Mouse (Mus musculus): ENCODE results near the gene Setd1a.
"Not testable (repeated sequence)": the region's sequence is repeated elsewhere in the genome, so short reads cannot be mapped to it uniquely, and the experiment has no call there.

The Setd1a gene

DNA sequence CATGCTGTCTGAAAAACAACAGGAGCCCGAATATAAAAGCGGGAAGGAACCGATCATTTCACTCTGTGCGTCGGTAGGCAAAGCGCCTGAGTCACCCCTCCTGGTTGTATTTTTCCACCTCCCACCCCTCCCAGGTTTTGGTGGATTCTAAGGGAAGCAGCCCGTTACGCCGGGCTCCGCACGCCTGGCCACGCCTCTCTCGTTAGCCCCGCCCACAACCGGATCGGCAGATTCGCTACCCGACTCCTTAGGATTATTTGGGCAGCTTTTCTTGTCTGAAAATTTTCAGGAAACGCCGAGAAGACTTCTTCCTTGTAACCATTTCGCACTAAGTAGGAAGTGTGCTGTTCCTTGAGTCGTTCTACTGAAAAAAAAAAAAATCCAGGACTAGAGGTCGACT lies at the start of gene Setd1a:
Gene Setd1a (plus strand): TSS at position 245 of the 400 bp plus-strand sequence.
- DNase-seq (ENCODE audit: low read depth, low spot score), result peak; percentile 95

DNA sequence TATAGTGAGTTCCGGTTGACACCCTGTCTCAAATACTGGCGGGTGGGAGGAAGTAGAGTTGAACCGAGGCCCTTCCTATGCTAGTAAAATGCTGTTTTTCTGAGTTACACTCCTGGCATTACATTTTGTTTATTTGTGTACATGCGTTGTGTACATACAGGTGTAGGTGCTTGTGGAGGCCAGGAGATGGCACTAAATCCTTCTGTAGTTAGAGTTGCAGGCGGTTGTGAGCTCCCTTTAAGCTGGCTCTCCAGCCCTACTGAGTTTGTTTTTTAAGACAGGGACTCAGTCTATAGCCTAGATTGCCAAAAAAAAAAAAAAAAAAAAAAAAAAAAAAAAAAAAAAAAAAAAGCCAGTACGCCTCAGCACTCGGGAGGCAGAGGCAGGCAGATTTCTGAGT lies 48.6 kb upstream of the Setd1a start:
- no peak for DNase-seq (ENCODE audit: low read depth, low spot score)

DNA sequence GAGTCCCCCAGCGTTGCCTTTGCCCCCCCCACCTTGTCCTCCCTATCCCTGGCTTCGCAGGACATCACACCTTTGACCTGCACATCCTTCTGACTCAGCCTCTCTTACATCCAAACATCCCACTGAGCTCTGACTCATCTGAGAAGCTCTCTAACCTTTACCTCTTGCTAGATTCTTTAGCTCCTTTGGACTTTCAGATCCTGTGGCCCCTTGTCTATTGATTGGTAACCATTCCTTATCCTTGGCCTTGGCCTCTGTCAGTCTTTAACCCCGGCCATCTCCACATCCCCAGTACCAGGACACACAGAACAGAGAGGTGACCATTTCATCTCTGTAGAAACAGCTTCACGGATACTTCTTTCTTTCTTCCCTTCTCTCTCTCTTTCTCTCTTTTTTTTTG lies 46.3 kb upstream of the Setd1a start:
- no peak for DNase-seq (ENCODE audit: low read depth, low spot score)

DNA sequence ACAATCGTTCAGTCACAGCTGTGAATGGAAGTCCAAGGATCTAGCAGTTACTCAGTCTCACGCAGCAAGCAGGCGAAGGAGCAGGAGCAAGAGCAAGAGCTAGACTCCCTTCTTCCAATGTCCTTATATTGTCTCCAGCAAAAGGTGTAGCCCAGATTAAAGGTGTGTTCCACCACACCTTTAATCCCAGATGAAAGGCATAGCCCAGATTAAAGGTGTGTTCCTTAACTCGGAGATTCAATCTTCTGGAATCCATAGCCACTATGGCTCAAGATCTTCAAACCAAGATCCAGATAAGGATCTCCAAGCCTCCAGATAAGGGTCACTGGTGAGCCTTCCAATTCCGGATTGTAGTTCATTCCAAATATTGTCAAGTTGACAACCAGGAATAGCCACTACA lies 44.4 kb upstream of the Setd1a start, which contains the start of gene Ctf2:
Gene Ctf2 (minus strand): TSS at position 101 of the 400 bp plus-strand sequence.
- not testable (repeated sequence) for DNase-seq (ENCODE audit: low read depth, low spot score)

DNA sequence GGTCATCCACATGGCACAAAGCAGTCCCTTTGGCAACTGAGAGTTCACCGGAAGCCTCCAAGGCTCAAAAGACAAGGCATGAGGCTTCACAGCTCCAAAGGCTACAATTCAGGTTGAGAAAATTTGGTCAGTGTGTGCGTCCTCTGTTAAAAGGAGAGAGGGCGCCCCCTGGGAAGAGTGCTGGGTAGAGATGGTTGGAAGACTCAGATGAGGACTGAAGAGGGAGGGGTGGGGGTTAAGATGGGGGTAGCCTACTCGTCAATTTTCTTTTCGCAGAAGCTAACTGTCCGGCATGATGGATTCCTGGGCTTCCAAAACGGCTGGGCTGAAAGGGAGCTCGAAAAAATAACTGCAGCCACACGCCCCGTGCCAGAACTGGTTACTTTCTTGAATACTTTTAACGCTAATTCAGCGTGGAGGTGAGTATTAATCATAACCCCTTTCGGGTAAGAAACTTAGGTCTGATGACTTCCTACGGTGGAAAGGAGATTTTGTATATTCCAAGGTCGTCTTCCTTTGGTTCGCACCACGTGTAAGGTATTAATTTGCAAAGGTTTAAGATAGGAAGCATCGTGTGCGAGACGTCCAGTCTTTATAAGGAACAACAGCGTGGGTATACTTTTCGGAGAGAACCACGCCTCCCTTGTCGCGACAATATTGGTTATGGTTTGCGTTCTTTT lies 32.0 kb upstream of the Setd1a start, which contains the start of gene Fbxl19:
Gene Fbxl19 (plus strand): TSS at position 178 of the 680 bp plus-strand sequence.
- DNase-seq (ENCODE audit: low read depth, low spot score), result peak; percentile 88

DNA sequence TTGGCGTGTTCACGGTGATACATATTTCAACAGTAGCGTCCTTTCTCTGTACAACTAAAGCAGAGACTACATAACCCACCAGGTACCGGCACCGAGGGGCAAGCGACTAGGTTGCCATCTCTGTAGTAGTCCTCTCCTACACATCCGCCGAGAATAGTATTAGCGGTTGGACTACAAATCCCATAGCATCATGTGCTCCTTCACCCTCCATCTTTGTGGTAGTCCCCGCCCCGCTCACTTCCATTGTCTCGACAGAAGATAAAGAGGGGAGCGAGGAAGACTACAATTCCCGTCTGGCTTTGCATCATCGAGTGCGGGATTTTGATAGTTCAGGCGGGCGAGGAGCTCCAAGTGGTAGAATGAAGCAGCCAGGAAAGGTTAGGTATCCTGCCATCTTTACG lies 31.2 kb upstream of the Setd1a start:
- peak; percentile 100 for DNase-seq (ENCODE audit: low read depth, low spot score)

DNA sequence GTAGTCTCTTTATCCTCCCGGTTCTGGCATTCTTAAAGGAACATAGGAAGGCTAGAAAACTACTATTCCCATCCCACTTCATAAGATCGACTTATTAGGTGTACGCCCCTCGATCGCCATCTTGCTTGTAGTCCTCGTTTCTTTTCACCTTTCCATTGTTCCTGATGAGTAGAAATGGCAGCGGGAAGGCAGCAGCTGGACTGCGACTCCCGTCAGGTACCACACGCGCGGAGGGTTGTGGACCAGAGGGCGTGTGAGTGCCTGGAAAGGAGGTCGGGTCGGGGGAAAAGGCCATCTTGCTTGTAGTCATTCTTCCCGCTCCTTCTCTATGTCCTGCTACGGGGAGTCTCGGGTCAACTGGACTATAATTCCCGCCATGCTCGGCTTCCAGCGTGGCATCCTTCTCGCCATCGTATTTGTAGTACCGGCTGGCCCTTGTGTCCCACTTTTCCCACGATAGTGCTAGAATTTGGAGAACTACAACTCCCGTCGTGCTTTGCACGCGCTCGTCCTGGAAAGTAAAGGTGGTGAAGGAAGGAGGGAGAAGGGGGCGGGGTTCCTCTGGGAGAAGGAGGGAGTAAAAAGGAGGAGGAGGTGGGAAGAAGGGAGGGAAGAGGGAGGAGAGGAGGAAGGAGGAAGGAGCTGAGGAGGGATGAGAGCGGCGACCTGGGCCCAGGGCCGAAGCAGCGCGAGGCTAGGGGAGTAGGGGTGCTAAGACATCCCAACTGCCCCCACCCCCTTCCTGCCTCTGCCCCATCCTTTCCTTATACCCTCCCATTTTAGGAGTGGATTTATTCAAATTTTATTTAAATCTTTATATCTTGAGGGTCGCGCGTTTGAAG lies 30.6 kb upstream of the Setd1a start:
- peak; percentile 100 for DNase-seq (ENCODE audit: low read depth, low spot score)

DNA sequence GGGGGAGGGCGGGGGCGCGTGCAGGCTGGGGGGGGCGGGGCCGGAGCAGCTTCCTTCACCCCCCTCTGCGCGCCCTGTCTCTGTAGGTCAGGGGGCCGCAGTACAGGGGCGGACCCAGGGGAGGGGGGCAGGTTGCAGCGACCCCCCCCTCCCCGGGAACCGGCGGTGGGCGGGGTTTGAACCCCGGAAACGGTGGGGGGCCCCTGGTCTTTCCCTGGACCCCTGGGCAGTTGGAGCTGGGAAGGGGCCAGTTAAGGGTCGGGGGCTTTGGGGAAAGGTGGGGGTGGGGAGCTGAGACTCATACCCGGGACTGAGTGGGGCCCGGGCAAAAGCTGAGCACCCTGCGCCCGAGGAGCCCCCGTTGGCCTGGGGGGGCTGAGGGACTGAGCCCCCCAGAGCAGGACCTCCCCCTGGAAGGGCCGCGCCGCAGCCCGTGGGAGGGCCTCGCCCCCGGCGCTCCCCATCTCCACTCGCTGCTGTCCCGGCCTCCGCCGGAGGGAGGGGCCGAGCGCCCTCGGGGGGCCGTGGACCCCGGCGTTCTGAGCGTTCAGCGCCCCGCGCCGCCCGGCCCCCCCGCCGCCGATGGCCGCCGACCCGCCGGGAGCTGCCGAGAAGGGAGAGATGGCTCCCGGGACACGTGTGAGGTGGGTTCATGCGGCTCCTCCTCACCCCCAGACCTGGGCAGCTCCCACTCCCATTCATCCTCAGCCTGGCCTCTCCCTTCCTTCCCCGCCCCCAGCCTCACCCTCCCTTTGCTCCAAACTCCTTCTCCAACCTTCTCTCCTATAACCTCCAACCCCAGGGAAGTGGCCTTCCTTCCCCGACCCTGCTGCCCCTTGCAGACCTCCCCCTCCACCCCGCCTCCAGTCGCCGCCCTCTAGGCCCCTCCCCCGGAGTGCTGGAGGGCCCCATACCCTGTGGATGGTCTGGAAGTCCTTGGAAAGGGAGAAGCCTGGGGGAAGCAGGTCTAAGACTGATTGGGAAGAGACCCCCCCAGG lies 29.7 kb upstream of the Setd1a start:
- no peak for DNase-seq (ENCODE audit: low read depth, low spot score)

DNA sequence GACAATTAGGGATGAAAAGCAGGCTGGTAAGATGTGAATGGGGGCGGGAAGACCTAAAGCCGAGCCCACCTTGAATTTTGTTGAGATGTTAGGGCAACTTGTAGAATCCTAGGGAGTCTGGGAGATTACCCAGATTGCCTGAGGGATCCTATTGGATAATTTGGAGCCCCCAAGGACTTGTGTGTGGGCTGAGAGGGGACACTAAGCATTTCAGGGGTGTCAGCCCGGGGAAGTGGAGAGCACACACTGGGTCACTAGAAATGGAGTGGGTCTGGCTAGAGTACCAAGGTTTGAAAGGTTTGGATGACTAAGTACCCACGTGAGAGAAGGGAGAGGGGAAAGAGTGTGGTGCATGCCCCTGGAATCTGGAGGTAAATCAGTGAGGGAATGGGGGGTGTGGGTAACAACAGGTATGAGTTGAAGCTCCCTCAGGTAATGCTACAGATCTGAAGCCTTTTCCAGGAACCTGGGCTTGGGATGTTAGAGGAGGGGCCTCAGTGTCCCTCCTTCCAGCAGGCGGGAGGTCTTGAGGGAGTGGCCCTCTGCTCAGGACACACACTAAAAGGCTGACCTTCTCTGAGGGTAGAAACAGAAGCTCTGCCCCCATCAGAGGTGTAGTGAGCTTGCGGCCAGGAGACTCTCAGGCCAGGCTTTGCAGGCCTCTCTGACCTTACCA lies 28.8 kb upstream of the Setd1a start:
- DNase-seq (ENCODE audit: low read depth, low spot score), result no peak

DNA sequence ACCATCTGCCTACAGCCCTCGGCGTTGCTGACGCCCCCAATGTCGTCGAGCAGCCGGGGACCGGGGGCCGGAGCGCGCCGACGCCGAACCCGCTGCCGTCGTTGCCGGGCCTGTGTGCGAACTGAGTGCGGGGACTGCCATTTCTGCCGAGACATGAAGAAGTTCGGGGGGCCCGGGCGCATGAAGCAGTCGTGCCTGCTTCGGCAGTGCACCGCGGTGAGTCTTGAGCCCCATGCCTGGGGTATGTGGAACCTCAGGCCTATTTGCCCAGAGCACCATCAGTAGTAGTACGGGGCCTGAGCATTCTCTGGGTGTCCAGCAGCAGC lies 28.3 kb upstream of the Setd1a start:
- DNase-seq (ENCODE audit: low read depth, low spot score), result no peak

DNA sequence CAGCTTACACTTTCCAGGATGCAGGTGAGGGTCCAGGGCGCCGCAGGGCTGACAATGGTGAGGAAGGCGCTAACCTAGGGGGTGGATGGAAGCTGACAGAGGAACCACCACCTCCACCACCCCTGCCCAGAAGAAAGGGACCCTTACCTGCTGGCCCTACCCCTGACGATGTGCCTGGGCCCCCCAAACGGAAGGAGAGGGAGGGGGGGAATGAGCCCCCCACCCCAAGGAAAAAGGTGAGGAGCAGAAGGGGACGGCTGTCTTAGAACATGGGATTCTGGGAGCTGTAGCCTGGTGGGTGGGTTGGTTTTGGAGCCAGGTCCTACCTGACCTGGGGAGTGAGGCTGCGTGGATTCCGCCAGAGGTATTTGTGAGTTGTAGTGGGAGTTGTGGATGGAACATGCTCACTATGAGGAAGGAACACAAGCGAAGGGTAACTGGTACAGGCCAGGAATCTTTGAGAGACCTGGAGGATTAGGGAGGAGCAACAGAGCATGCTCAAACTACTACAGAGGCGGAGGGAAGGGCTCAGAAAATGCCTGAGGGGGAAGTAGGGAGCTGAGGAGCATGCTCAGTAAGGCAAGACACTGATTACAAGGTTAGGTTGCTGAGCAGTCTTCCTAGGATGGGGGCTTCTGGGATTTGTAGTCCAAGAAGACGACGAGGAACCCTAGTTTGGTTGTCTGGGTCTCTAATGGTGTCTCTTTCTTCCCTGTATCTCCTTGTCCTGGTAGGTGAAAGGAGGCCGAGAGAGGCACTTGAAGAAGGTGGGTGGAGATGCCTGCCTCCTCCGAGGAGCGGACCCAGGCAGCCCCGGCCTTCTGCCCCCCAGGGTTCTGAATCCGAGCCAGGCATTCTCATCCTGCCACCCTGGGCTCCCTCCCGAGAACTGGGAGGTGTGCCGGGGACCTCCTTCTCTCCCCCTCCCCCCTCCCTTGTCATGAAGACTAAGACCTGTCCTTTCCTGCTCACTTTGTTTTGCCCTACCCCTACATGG lies 26.0 kb upstream of the Setd1a start:
- DNase-seq (ENCODE audit: low read depth, low spot score), result peak; percentile 96

DNA sequence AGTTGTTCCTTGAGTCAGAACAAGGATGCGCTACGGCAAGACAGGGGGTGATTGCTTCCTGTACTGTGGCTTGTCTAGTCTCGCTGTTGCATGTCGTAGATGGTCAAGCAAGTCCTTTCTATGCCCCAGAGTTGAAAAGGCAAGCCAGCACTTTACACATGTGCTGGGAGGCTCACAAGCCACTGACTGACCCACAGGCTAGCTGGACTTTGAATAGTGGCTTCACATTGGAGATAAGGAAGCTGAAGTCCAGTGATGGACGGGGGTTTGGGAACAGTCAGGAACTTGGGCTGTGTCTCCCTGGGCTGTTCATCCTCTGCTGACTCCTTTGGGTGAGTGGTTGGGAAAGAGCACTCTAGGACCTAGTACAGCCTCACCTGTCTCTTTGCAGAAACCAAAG lies 24.9 kb upstream of the Setd1a start:
- DNase-seq (ENCODE audit: low read depth, low spot score), result no peak

DNA sequence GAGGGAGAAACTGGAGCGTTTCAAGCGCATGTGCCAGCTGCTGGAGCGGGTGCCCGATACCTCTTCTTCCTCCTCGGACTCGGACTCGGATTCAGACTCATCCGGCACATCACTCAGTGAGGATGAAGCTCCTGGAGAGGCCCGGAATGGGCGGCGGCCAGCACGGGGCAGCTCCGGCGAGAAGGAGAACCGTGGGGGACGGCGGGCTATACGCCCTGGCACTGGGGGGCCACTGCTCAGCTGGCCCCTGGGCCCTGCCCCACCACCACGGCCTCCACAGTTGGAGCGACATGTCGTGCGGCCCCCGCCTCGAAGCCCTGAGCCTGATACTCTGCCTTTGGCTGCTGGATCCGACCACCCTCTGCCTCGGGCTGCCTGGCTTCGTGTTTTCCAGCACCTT lies 24.4 kb upstream of the Setd1a start:
- DNase-seq (ENCODE audit: low read depth, low spot score), result no peak

DNA sequence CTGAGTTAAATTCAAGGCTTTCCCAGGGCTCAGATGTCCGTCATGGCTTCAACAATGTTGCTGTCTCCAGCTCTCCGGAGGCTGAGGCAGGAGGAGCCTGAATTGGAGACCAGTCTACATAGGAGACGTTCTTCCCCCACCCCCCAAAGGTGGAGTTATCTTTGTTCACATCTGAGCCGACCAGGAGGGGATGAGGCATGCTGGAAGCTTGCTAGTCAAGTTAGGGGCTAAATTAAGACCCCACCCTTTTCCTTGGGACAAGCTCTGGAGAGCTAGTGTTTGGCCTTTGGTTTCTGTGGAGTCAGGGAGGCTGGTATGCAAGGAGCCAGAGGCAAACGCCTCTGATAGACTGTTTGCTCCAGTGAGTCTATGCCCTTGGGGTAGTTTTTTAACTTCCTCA lies 23.3 kb upstream of the Setd1a start:
- DNase-seq (ENCODE audit: low read depth, low spot score), result no peak

DNA sequence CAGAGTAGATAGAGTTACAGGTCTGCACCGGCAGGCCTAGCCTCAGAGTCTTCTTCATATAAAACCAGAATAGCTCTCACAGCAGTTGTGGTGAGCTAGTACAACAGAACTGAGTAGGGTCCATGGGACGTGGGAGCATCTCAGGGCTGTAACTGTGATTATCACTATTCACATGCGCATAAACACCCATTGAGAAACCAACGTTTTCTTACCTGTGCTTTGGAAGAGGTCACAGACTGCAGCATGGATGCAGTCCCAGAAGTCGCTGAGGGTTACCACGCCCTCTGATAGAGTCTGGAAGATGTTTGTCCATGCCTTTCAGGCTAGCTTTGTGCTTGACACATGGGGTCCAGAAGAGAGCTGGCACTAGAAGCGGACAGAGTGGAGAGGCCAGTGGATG lies 22.7 kb upstream of the Setd1a start:
- no peak for DNase-seq (ENCODE audit: low read depth, low spot score)

DNA sequence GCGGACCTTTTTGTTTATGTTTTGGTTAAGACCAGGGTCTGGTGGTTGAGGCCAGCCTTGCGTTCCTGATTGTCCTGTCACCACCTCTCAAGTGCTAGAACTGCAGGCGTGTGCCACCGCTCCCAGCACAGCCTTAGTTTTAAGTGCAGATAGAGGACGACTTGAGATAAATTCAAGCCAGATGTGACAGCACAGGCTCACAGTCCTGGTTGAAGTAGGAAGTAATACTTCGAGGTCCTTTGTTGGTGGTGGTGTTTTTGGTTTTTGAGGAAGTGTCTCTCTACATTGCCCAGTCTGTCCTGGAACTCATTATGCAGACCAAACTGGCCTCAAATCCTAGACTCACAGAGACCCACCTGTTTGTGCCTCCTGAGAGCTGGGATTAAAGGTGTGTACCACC lies 16.8 kb upstream of the Setd1a start:
- DNase-seq (ENCODE audit: low read depth, low spot score), result no peak

DNA sequence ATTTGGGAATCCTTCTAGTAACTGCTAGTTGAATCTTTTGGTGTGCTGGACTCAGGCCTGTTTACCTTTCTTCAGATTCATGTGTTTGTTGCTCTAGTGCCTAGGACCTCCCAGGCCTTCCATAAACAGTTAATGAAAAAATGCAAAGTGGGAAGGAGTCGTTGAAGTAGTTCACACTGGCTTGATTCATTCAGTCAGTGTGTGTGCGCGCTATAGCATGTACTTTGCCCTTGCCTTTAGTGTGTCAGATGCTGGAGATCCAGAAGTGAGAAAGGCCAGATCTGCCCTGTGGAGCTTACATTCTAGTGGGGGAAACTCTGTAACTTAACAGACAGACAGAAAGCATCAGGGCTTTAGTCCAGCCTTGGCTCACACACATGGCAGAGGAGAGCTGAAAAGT lies 16.0 kb upstream of the Setd1a start:
- DNase-seq (ENCODE audit: low read depth, low spot score), result no peak

DNA sequence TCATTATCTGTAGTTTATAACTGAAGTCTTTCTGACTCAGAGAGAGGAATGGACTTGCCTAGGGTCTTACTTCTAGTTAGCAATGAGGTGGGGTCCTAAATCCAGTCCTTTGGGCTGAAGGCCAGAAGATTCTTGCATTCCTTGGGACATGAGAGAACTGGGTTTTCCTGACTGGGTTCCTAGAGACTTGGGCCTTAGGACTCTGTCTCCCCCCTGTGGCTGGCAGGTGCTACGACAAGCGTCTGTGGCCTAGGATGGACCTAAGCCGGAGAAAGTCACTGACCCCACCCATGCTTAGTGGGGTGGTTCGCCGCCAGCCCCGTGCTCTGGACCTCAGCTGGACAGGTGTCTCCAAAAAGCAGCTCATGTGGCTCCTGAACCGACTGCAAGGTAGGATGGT lies 15.4 kb upstream of the Setd1a start:
- DNase-seq (ENCODE audit: low read depth, low spot score), result peak; percentile 86

DNA sequence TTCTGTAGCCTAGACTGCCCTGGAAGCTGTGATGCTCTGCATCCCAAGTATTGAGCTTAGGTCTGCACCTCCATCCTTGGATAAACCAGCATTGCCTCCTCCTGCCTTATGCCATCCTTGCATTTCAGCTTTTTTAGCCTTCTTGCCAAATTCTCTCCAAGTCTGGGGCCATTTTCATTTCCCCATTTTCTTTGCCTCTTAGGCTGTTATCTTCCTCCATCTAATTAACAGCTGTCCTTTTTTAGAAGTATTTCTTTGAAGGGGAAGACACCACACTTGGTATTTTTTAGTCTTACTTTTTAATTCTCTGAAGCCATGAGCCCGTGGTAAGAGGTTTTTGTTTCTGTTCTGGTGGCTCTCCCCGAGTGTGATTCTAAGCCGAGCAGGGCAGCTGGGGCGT lies 12.8 kb upstream of the Setd1a start:
- no peak for DNase-seq (ENCODE audit: low read depth, low spot score)

DNA sequence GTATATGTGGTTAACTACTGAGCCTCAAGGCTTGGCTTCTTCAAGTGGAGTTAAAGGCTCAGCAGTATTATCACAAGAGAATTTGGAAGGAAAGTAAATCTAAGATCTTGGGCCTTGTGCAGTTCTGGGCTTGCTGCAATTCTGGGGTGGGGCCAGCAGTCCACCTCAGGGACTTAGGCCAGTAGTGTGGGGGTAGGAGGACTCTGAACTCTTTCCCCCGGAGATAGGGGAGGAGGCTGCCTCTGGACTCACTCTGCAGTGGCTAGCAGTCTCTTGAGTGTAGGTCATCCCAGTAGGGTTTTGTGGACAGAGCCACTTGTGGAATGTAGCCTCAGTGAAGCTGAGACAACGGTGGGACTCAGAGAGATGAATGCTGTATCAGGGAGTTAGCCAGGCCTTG lies 10.7 kb upstream of the Setd1a start:
- DNase-seq (ENCODE audit: low read depth, low spot score), result no peak

Data from brain, adult 2 months (tissue).